Mouse (Mus musculus): ENCODE results near the gene Tspan9.

- no peak for TF ChIP-seq ZNF384 (IDR thresholded peaks at IDR 0.05; ENCODE audit: low read depth, low read length)
- no peak for TF ChIP-seq CHD2 (IDR thresholded peaks at IDR 0.05; ENCODE audit: low read depth, low read length)
These were observed 218.6 kb downstream of the Tspan9 start for GRCm38 (mm10) chr6:127924750-127925149.
